Mouse (Mus musculus) liver, postnatal 0 days (tissue): ENCODE data around the gene Brinp2. TPM values are rescaled to one million over a fixed set of nuclear protein-coding genes. Genes with fewer than 3 reads are reported as not detected.

Source experiments
- ATAC-seq: fragments of 200-750 bp; cut with Nextera tagmentation; 2 replicates; pipeline ENCODE4 v1.8.0; 2017; ENCODE audit warnings: mild to moderate bottlenecking, moderate library complexity
- DNase-seq: peaks from one replicate; pipeline ENCODE4 v3.0.0-alpha.2; 2016
- H3K27ac ChIP-seq: fragments of 300-500 bp; sonication (generic); 2 replicates; pipeline ENCODE4 v1.5.1; 2014; ENCODE audit warnings: antibody characterized with exemption, moderate library complexity, mild to moderate bottlenecking, low read depth
- H3K27me3 ChIP-seq: fragments of 300-500 bp; sonication (generic); 2 replicates; pipeline ENCODE4 v1.6.1; 2014; ENCODE audit warnings: low read length, control low read depth, mixed read lengths; ENCODE audit not compliant: insufficient read depth
- H3K36me3 ChIP-seq: fragments of 300-500 bp; sonication (generic); replicated peaks from 2 replicates; pipeline ENCODE4 v1.6.1; 2014; ENCODE audit warnings: mild to moderate bottlenecking, control low read depth, low read length, moderate library complexity, mixed read lengths; ENCODE audit not compliant: insufficient read depth
- H3K4me1 ChIP-seq: fragments of 300-500 bp; sonication (generic); 2 replicates; pipeline ENCODE4 v1.6.1; 2014; ENCODE audit warnings: antibody characterized with exemption, mild to moderate bottlenecking, control low read depth; ENCODE audit not compliant: insufficient read depth
- H3K4me2 ChIP-seq: fragments of 300-500 bp; sonication (generic); 2 replicates; pipeline ENCODE4 v1.6.1; 2014; ENCODE audit warnings: low read depth, mild to moderate bottlenecking, low read length, moderate library complexity, mixed read lengths
- H3K4me3 ChIP-seq: fragments of 300-500 bp; sonication (generic); 2 replicates; pipeline ENCODE4 v1.5.1; 2014; ENCODE audit warnings: low read depth, low read length
- H3K9ac ChIP-seq: fragments of 300-500 bp; sonication (generic); replicated peaks from 2 replicates; pipeline ENCODE4 v1.6.1; 2014; ENCODE audit warnings: mild to moderate bottlenecking, moderate library complexity
- H3K9me3 ChIP-seq: fragments of 300-500 bp; sonication (generic); 2 replicates; pipeline ENCODE4 v1.6.1; 2016; ENCODE audit warnings: mild to moderate bottlenecking, control low read depth, low read length, mixed read lengths
- CTCF ChIP-seq: sonication (generic); IDR thresholded peaks from 2 replicates; pipeline ENCODE4 v1.5.1; 2016; ENCODE audit warnings: antibody characterized with exemption, low read depth
- EP300 ChIP-seq: IDR thresholded peaks from 2 replicates; pipeline ENCODE4 v1.6.1; 2016; ENCODE audit warnings: antibody characterized with exemption, low read depth, mild to moderate bottlenecking
- WGBS: fragments of 180-500 bp; shearing (Covaris S2); extraction: QIAGEN DNeasy Blood & Tissue Kit; methylation state at CpG from one replicate; pipeline ENCODE4 v1.1.7; 2014; ENCODE audit not compliant: insufficient replicate concordance; 5-methylcytosine and 5-hydroxymethylcytosine counted together
- polyA plus RNA-seq: library from polyadenylated mRNA; unstranded; fragments of >200 nt; fragmentation: Nextera tagmentation; extraction: Ambion mirVana; gene quantifications from 2 replicates; pipeline ENCODE4 v1.2.1, GENCODE M21; 2015

The Brinp2 gene
- polyA plus RNA-seq, 1 experiment from 2014 or later = not detected

- no peak overlapping the region for H3K4me3 ChIP-seq
- no peaks in the 10 kb centered on the region for H3K4me1 ChIP-seq
- H3K36me3 ChIP-seq = no peaks in the 10 kb centered on the region
- no peaks in the 10 kb centered on the region for H3K9me3 ChIP-seq
- no peak overlapping the region for H3K9ac ChIP-seq
- TF ChIP-seq CTCF (no peak), EP300 (no peak)
- H3K27me3 ChIP-seq = no peaks in the 10 kb centered on the region
- no peak overlapping the region for H3K27ac ChIP-seq
- WGBS = 70% methylated on average over 7 of the region's 7 CpGs
- H3K4me2 ChIP-seq = no peak overlapping the region
- no peak for DNase-seq
- ATAC-seq = no peak
Observed at GRCm38 (mm10) chr1:158297042-158297441, 59.1 kb downstream of the Brinp2 start.

- Histone ChIP-seq H3K27ac (no peak overlapping the region), H3K27me3 (no peaks in the 10 kb centered on the region), H3K9me3 (no peaks in the 10 kb centered on the region), H3K4me3 (no peak overlapping the region), H3K4me2 (no peak overlapping the region), H3K9ac (no peak overlapping the region), H3K36me3 (no peaks in the 10 kb centered on the region), H3K4me1 (no peaks in the 10 kb centered on the region)
- ATAC-seq (no peak), DNase-seq (no peak)
- TF ChIP-seq CTCF (no peak), EP300 (no peak)
- WGBS = 78% methylated on average over 8 of the region's 8 CpGs
Observed at GRCm38 (mm10) chr1:158296287-158296931, 59.7 kb downstream of the Brinp2 start.

- TF ChIP-seq EP300 (no peak), CTCF (no peak)
- Histone ChIP-seq H3K27me3 (no peaks in the 10 kb centered on the region), H3K9me3 (no peaks in the 10 kb centered on the region), H3K27ac (no peak overlapping the region), H3K4me1 (no peaks in the 10 kb centered on the region), H3K9ac (no peak overlapping the region), H3K36me3 (no peaks in the 10 kb centered on the region), H3K4me3 (no peak overlapping the region), H3K4me2 (no peak overlapping the region)
- WGBS = 55% methylated on average over 16 of the region's 16 CpGs
- DNase-seq = no peak
- ATAC-seq = no peak
Observed at GRCm38 (mm10) chr1:158295270-158295669, 60.9 kb downstream of the Brinp2 start.

DNA sequence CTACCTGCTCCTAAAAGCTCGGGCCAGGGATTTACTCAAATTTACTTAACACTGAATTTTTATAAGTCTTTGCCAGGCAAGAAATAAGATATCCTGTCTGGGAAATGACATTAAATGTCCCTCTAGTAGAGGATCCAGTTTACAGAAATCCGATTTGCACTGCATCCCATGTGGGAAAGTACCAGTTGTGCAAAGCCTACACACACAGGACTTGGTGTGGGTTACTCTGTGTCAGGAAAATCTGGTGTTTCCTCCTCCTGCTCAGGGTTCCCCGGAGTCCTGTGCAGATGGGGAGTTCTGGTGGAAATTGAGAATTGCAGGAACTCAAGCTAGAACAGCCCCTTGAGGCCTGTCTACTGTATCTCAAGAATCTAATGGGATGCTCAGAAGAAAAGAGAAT, 70.9 kb downstream of the Brinp2 start:
- ATAC-seq (no peak), DNase-seq (no peak)
- Histone ChIP-seq H3K27me3 (no peaks in the 10 kb centered on the region), H3K27ac (no peak overlapping the region), H3K9ac (no peak overlapping the region), H3K9me3 (no peaks in the 10 kb centered on the region), H3K4me2 (no peak overlapping the region), H3K36me3 (no peaks in the 10 kb centered on the region), H3K4me1 (no peaks in the 10 kb centered on the region), H3K4me3 (no peak overlapping the region)
- 58% methylated on average over 3 of the region's 3 CpGs for WGBS
- no peak for TF ChIP-seq EP300
- no peak for TF ChIP-seq CTCF

DNA sequence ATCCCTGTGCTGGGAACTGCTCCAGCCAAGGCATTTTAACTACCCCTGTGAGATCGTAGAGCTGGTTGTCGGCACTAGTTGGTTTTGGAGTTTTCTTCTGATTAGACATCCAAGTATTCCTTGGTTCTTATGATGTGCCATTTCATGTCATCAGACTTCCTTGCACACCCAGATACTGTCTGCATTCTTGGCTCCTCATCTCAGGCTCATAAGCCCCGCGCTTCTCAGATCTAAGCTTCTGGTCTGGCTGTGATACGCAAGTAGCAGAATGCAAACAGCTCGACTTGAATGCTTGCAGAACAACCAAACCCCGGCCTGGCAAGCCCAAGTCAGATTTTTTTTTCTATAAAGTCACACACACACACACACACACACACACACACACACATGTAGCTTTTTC, 72.3 kb downstream of the Brinp2 start:
- H3K36me3 ChIP-seq = no peaks in the 10 kb centered on the region
- H3K9ac ChIP-seq = no peak overlapping the region
- H3K27ac ChIP-seq = no peak overlapping the region
- H3K27me3 ChIP-seq = no peaks in the 10 kb centered on the region
- no peak overlapping the region for H3K4me3 ChIP-seq
- no peak overlapping the region for H3K4me2 ChIP-seq
- H3K9me3 ChIP-seq = no peaks in the 10 kb centered on the region
- WGBS = 82% methylated on average over 7 of the region's 7 CpGs
- TF ChIP-seq CTCF (no peak), EP300 (no peak)
- no peaks in the 10 kb centered on the region for H3K4me1 ChIP-seq
- ATAC-seq (no peak), DNase-seq (no peak)

GRCm38 (mm10) chr1:158272058-158272457, 84.1 kb downstream of the Brinp2 start:
- TF ChIP-seq EP300 (no peak), CTCF (no peak)
- WGBS = 74% methylated on average over 9 of the region's 9 CpGs

More at GRCm38 (mm10) chr1:158272058-158272457, 84.1 kb downstream of the Brinp2 start:
- Histone ChIP-seq H3K36me3 (no peaks in the 10 kb centered on the region), H3K4me2 (no peak overlapping the region), H3K9me3 (no peaks in the 10 kb centered on the region), H3K4me1 (no peaks in the 10 kb centered on the region), H3K27me3 (no peaks in the 10 kb centered on the region), H3K27ac (no peak overlapping the region), H3K9ac (no peak overlapping the region), H3K4me3 (no peak overlapping the region)
- ATAC-seq = no peak
- no peak for DNase-seq
